Mouse (Mus musculus): ENCODE data around the gene Nynrin. TPM values are rescaled to one million over a fixed set of nuclear protein-coding genes. Genes with fewer than 3 reads are reported as not detected.

The Nynrin gene
- total RNA-seq, 2 experiments from 2014 or later = 9.3 to 15.3 TPM

Other genes with a start within 250 kb of the Nynrin start
- under 1 TPM; 0.56 to 0.70 TPM for gene Rec8, start 236.0 kb upstream of the Nynrin start, total RNA-seq (2021)
- gene Ipo4, start 218.1 kb upstream of the Nynrin start, total RNA-seq (2021) = 10 to 100 TPM; 68.3 to 77.1 TPM
- gene Gm49378, start 216.1 kb upstream of the Nynrin start, total RNA-seq (2021) = 1 to 10 TPM; 1.1 to 2.7 TPM
- gene Tm9sf1, start 210.2 kb upstream of the Nynrin start, total RNA-seq (2021) = 10 to 100 TPM; 29.2 to 33.2 TPM
- 1 to 10 TPM in 1 of 2 experiments, under 1 TPM in 1; 0.54 to 1.1 TPM for gene Tssk4, start 203.8 kb upstream of the Nynrin start, total RNA-seq (2021)
- gene Mdp1, start 193.5 kb upstream of the Nynrin start, total RNA-seq (2021) = 10 to 100 TPM; 20.9 to 22.2 TPM
- 1 to 10 TPM; 5.9 to 8.6 TPM for gene Gmpr2, start 182.1 kb upstream of the Nynrin start, total RNA-seq (2021)
- gene Nedd8, start 181.9 kb upstream of the Nynrin start, total RNA-seq (2021) = 100 to 1,000 TPM; 242 to 253 TPM
- 10 to 100 TPM; 11.7 to 14.9 TPM for gene Tinf2, start 172.2 kb upstream of the Nynrin start, total RNA-seq (2021)
- gene Tgm1, start 140.1 kb upstream of the Nynrin start, total RNA-seq (2021) = under 1 TPM; 0.19 to 0.50 TPM
- gene Rabggta, start 131.7 kb upstream of the Nynrin start, total RNA-seq (2021) = 10 to 100 TPM in 1 of 2 experiments, 1 to 10 TPM in 1; 9.4 to 10.2 TPM
- gene Dhrs1, start 108.3 kb upstream of the Nynrin start, total RNA-seq (2021) = 10 to 100 TPM; 33.2 to 33.3 TPM
- 10 to 100 TPM; 13.4 to 15.2 TPM for gene Nop9, start 108.3 kb upstream of the Nynrin start, total RNA-seq (2021)
- not detected for gene Cideb, start 95.6 kb upstream of the Nynrin start, total RNA-seq (2021)
- gene Ltb4r2, start 92.6 kb upstream of the Nynrin start, total RNA-seq (2021) = under 1 TPM; 0.07 to 0.14 TPM
- under 1 TPM; 0.16 to 0.61 TPM for gene Ltb4r1, start 88.0 kb upstream of the Nynrin start, total RNA-seq (2021)
- gene Adcy4, start 69.9 kb upstream of the Nynrin start, total RNA-seq (2021) = 1 to 10 TPM; 5.9 to 9.4 TPM
- 1 to 10 TPM; 3.9 to 4.2 TPM for gene Ripk3, start 65.1 kb upstream of the Nynrin start, total RNA-seq (2021)
- gene Nfatc4, start 30.9 kb upstream of the Nynrin start, total RNA-seq (2021) = 10 to 100 TPM in 1 of 2 experiments, 1 to 10 TPM in 1; 9.3 to 14.8 TPM
- under 1 TPM; 0.16 to 0.29 TPM for gene Cbln3, start 30.4 kb downstream of the Nynrin start, total RNA-seq (2021)
- 10 to 100 TPM in 1 of 2 experiments, 1 to 10 TPM in 1; 8.0 to 11.6 TPM for gene Khnyn, start 30.9 kb downstream of the Nynrin start, total RNA-seq (2021)
- 10 to 100 TPM; 73.3 to 82.4 TPM for gene Sdr39u1, start 46.3 kb downstream of the Nynrin start, total RNA-seq (2021)
- gene Cma1, start 90.7 kb downstream of the Nynrin start, total RNA-seq (2021) = 10 to 100 TPM; 18.2 to 18.8 TPM
- 1 to 10 TPM in 1 of 2 experiments, under 1 TPM in 1; 0.65 to 1.5 TPM for gene Cma2, start 97.0 kb downstream of the Nynrin start, total RNA-seq (2021)
- gene Mcpt1, start 164.0 kb downstream of the Nynrin start, total RNA-seq (2021) = not detected
- not detected for gene Mcpt9, start 176.5 kb downstream of the Nynrin start, total RNA-seq (2021)
- not detected for gene Mcpt2, start 188.0 kb downstream of the Nynrin start, total RNA-seq (2021)
- gene Mcpt4, start 208.3 kb downstream of the Nynrin start, total RNA-seq (2021) = 10 to 100 TPM; 12.7 to 13.9 TPM
- under 1 TPM in 1 of 2 experiments, not detected in 1; 0.43 TPM for gene Mcpt8, start 231.3 kb downstream of the Nynrin start, total RNA-seq (2021)
- gene Ctsg, start 248.6 kb downstream of the Nynrin start, total RNA-seq (2021) = under 1 TPM in 1 of 2 experiments, not detected in 1; 0.97 TPM